Mouse (Mus musculus): ENCODE data around the gene Sema6d.

- TF ChIP-seq POLR2A (IDR thresholded peaks at IDR 0.05; ENCODE audit: insufficient read depth, low read depth, low read length) (no peak), CTCF (IDR thresholded peaks at IDR 0.05; ENCODE audit: insufficient read depth, low read depth, low read length) (no peak)
These were observed 519.2 kb downstream of the Sema6d start for GRCm38 (mm10) chr2:124609014-124609413.

All from olfactory bulb, adult 2 months (tissue).